Mouse (Mus musculus) brown adipose tissue, adult 24 weeks (tissue): Measurements from ENCODE around the gene Osbpl6. TPM values are rescaled to one million over a fixed set of nuclear protein-coding genes. Genes with fewer than 3 reads are reported as not detected.

ENCODE experiments used
- H3K27ac ChIP-seq: fragments of 200-500 bp; replicated peaks from 2 replicates; pipeline ENCODE4 v1.5.1; 2012; ENCODE audit warnings: low read depth, mild to moderate bottlenecking, low read length
- H3K4me1 ChIP-seq: fragments of 200-500 bp; 2 replicates; pipeline ENCODE4 v1.6.1; 2012; ENCODE audit warnings: low read length, mixed read lengths; ENCODE audit not compliant: control insufficient read depth, insufficient read depth, insufficient read length
- H3K4me3 ChIP-seq: fragments of 200-500 bp; 2 replicates; pipeline ENCODE4 v1.5.1; 2012; ENCODE audit warnings: low read depth, mild to moderate bottlenecking, low read length, moderate library complexity; ENCODE audit not compliant: insufficient read depth
- polyA plus RNA-seq: library from polyadenylated mRNA; stranded (reverse); fragments of >200 nt; gene quantifications from 2 replicates; pipeline ENCODE4 v1.2.4, GENCODE M21; 2012; ENCODE audit not compliant: missing spikeins, insufficient read depth, insufficient read length

The Osbpl6 gene
- polyA plus RNA-seq, 1 experiment: 5.2 TPM

GRCm38 (mm10) chr2:76405596-76406150 lies 635 bp upstream of the Osbpl6 start:
- Histone ChIP-seq H3K27ac (no peak overlapping the region), H3K4me3 (peak overlapping the region; percentile 86)

GRCm38 (mm10) chr2:76406937-76407441 lies 681 bp downstream of the Osbpl6 start:
- H3K4me1 ChIP-seq: no peaks in the 10 kb centered on the region
- H3K4me3 ChIP-seq: peak overlapping the region; percentile 86
- H3K27ac ChIP-seq: no peak overlapping the region

More at GRCm38 (mm10) chr2:76405596-76406150, 635 bp upstream of the Osbpl6 start:
- H3K4me1 ChIP-seq: no peaks in the 10 kb centered on the region

- Histone ChIP-seq H3K4me1 (no peaks in the 10 kb centered on the region), H3K4me3 (no peak overlapping the region), H3K27ac (no peak overlapping the region)
Measured at GRCm38 (mm10) chr2:76409526-76409925, 3.2 kb downstream of the Osbpl6 start.

- no peak overlapping the region for H3K4me3 ChIP-seq
- no peak overlapping the region for H3K27ac ChIP-seq
- H3K4me1 ChIP-seq: no peaks in the 10 kb centered on the region
Measured at GRCm38 (mm10) chr2:76409986-76410385, 3.7 kb downstream of the Osbpl6 start.

GRCm38 (mm10) chr2:76412924-76413323 lies 6.6 kb downstream of the Osbpl6 start:
- H3K4me3 ChIP-seq: no peak overlapping the region
- no peaks in the 10 kb centered on the region for H3K4me1 ChIP-seq
- no peak overlapping the region for H3K27ac ChIP-seq

- H3K4me3 ChIP-seq: no peak overlapping the region
- no peaks in the 10 kb centered on the region for H3K4me1 ChIP-seq
- H3K27ac ChIP-seq: no peak overlapping the region
Measured at GRCm38 (mm10) chr2:76417446-76418141, 11.3 kb downstream of the Osbpl6 start.

GRCm38 (mm10) chr2:76418142-76418518 lies 11.8 kb downstream of the Osbpl6 start:
- Histone ChIP-seq H3K27ac (no peak overlapping the region), H3K4me3 (no peak overlapping the region), H3K4me1 (no peaks in the 10 kb centered on the region)

- H3K27ac ChIP-seq: no peak overlapping the region
Measured at GRCm38 (mm10) chr2:76421411-76421924, 15.2 kb downstream of the Osbpl6 start.

GRCm38 (mm10) chr2:76426816-76427215 lies 20.5 kb downstream of the Osbpl6 start:
- Histone ChIP-seq H3K4me3 (no peak overlapping the region), H3K4me1 (no peaks in the 10 kb centered on the region), H3K27ac (no peak overlapping the region)

More at GRCm38 (mm10) chr2:76421411-76421924, 15.2 kb downstream of the Osbpl6 start:
- Histone ChIP-seq H3K4me1 (no peaks in the 10 kb centered on the region), H3K4me3 (no peak overlapping the region)

GRCm38 (mm10) chr2:76429318-76429717 lies 23.0 kb downstream of the Osbpl6 start:
- H3K4me1 ChIP-seq: no peaks in the 10 kb centered on the region
- H3K4me3 ChIP-seq: no peak overlapping the region
- H3K27ac ChIP-seq: no peak overlapping the region

- Histone ChIP-seq H3K4me1 (no peaks in the 10 kb centered on the region), H3K27ac (no peak overlapping the region), H3K4me3 (no peak overlapping the region)
Measured at GRCm38 (mm10) chr2:76429855-76430254, 23.5 kb downstream of the Osbpl6 start.

- Histone ChIP-seq H3K4me3 (no peak overlapping the region), H3K4me1 (no peaks in the 10 kb centered on the region), H3K27ac (no peak overlapping the region)
Measured at GRCm38 (mm10) chr2:76430539-76430938, 24.2 kb downstream of the Osbpl6 start.

GRCm38 (mm10) chr2:76434224-76434623 lies 27.9 kb downstream of the Osbpl6 start:
- no peak overlapping the region for H3K27ac ChIP-seq
- no peaks in the 10 kb centered on the region for H3K4me1 ChIP-seq
- no peak overlapping the region for H3K4me3 ChIP-seq

GRCm38 (mm10) chr2:76435667-76436239 lies 29.4 kb downstream of the Osbpl6 start:
- H3K4me1 ChIP-seq: no peaks in the 10 kb centered on the region
- no peak overlapping the region for H3K4me3 ChIP-seq
- H3K27ac ChIP-seq: no peak overlapping the region

- H3K4me1 ChIP-seq: no peaks in the 10 kb centered on the region
- no peak overlapping the region for H3K27ac ChIP-seq
- no peak overlapping the region for H3K4me3 ChIP-seq
Measured at GRCm38 (mm10) chr2:76437372-76437771, 31.1 kb downstream of the Osbpl6 start.
